Mouse (Mus musculus) neural tube, embryonic 13.5 days (tissue): ENCODE data around the gene Rexo4. TPM values are rescaled to one million over a fixed set of nuclear protein-coding genes. Genes with fewer than 3 reads are reported as not detected.

Experiments used
- ATAC-seq: fragments of 200-750 bp; cut with Nextera tagmentation; 2 replicates; pipeline ENCODE4 v1.8.0; 2017; ENCODE audit warnings: low read depth, mild to moderate bottlenecking, moderate TSS enrichment, moderate library complexity
- H3K27ac ChIP-seq: fragments of 300-500 bp; sonication (generic); replicated peaks from 2 replicates; pipeline ENCODE4 v1.5.1; 2015; ENCODE audit warnings: moderate library complexity, mild to moderate bottlenecking, inconsistent platforms
- H3K27me3 ChIP-seq: fragments of 300-500 bp; sonication (generic); 2 replicates; pipeline ENCODE4 v1.6.1; 2015; ENCODE audit warnings: mild to moderate bottlenecking, inconsistent platforms
- H3K36me3 ChIP-seq: fragments of 300-500 bp; sonication (generic); 2 replicates; pipeline ENCODE4 v1.6.1; 2015; ENCODE audit warnings: mild to moderate bottlenecking, inconsistent platforms
- H3K4me1 ChIP-seq: fragments of 300-500 bp; sonication (generic); replicated peaks from 2 replicates; pipeline ENCODE4 v1.6.1; 2015; ENCODE audit warnings: inconsistent platforms
- H3K4me2 ChIP-seq: fragments of 300-500 bp; sonication (generic); 2 replicates; pipeline ENCODE4 v1.6.1; 2015; ENCODE audit warnings: inconsistent platforms, mild to moderate bottlenecking, moderate library complexity
- H3K4me3 ChIP-seq: fragments of 300-500 bp; sonication (generic); 2 replicates; pipeline ENCODE4 v1.5.1; 2015; ENCODE audit warnings: mild to moderate bottlenecking, inconsistent platforms
- H3K9ac ChIP-seq: fragments of 300-500 bp; sonication (generic); 2 replicates; pipeline ENCODE4 v1.6.1; 2015; ENCODE audit warnings: moderate library complexity, mild to moderate bottlenecking, inconsistent platforms
- H3K9me3 ChIP-seq: fragments of 300-500 bp; sonication (generic); 2 replicates; pipeline ENCODE4 v1.6.1; 2016; ENCODE audit warnings: inconsistent platforms
- WGBS: fragments of 180-500 bp; shearing (Covaris S2); methylation state at CpG from one replicate; pipeline ENCODE4 v1.1.7; 2015; 5-methylcytosine and 5-hydroxymethylcytosine counted together
- polyA plus RNA-seq: library from polyadenylated mRNA; unstranded; fragments of >200 nt; fragmentation: Nextera tagmentation; extraction: Ambion mirVana; gene quantifications from 2 replicates; pipeline ENCODE4 v1.2.1, GENCODE M21; 2015

Rexo4 gene
- polyA plus RNA-seq, 1 experiment from 2014 or later: 31.8 TPM

DNA sequence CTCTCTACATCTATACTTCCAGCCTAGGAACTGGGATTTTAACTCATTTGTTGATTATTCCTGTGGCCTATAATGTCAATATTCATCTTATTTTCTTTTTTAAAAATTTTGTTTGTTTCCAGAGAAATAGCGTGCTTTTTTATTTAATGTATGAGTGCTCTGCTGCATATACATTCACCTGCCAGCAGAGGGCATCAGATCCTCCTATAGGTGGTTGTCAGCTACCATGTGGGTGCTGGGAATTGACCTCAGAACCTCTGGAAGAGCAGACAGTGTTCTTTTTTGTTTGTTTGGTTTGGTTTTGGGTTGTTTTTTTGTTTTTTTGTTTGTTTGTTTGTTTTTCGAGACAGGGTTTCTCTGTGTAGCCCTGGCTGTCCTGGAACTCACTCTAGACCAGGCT, 3.1 kb upstream of the Rexo4 start:
- H3K4me1 ChIP-seq: peaks cover 18% of the 10 kb centered on the region
- H3K9me3 ChIP-seq: 0 out of 2 replicates have a peak, but pooled peaks cover 3% of the 10 kb centered on the region
- WGBS: 80% methylated on average over 2 of the region's 2 CpGs
- H3K27me3 ChIP-seq: no peaks in the 10 kb centered on the region
- H3K9ac ChIP-seq: no peak overlapping the region
- H3K4me2 ChIP-seq: no peak overlapping the region
- ATAC-seq: no peak
- peaks cover 2% of the 10 kb centered on the region for H3K36me3 ChIP-seq
- H3K27ac ChIP-seq: no peak overlapping the region
- no peak overlapping the region for H3K4me3 ChIP-seq

- H3K4me1 ChIP-seq: peaks cover 35% of the 10 kb centered on the region
- H3K36me3 ChIP-seq: peaks cover 22% of the 10 kb centered on the region
- ATAC-seq: peak; percentile 12
- H3K9me3 ChIP-seq: 0 out of 2 replicates have a peak, but pooled peaks cover 3% of the 10 kb centered on the region
- peak overlapping the region; percentile 71 for H3K4me3 ChIP-seq
- H3K4me2 ChIP-seq: peak overlapping the region; percentile 94
- H3K9ac ChIP-seq: peak overlapping the region; percentile 93
- WGBS: 20% methylated on average over 14 of the region's 14 CpGs
- H3K27me3 ChIP-seq: no peaks in the 10 kb centered on the region
- peak overlapping the region; percentile 99 for H3K27ac ChIP-seq
These were observed 661 bp upstream of the Rexo4 start for GRCm38 (mm10) chr2:26964724-26965370.

GRCm38 (mm10) chr2:26960756-26961155, 3.4 kb downstream of the Rexo4 start:
- no peak overlapping the region for H3K27ac ChIP-seq
- peaks cover 35% of the 10 kb centered on the region for H3K4me1 ChIP-seq
- WGBS: 84% methylated on average over 4 of the region's 4 CpGs

DNA sequence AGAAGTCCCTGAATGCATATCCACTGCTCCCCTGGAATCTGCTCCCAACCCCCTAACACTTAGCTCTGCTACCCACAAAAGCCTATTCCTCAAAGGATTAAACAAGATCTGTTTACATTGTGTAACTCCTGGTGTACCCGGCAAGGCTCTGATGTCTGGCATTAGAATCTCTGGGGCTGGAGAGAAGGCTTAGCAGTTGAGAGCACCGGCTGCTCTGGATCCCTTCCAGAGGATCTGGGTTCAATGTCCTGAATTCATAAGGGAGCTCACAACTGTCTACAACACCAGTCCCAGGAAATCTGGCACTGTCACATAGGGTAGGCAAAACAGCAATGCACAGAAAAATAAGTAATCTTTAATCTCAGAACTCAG, 6.7 kb downstream of the Rexo4 start:
- Histone ChIP-seq H3K9me3 (no peaks in the 10 kb centered on the region), H3K4me2 (no peak overlapping the region), H3K27ac (no peak overlapping the region), H3K27me3 (no peaks in the 10 kb centered on the region), H3K36me3 (peaks cover 92% of the 10 kb centered on the region), H3K9ac (no peak overlapping the region), H3K4me1 (peaks cover 18% of the 10 kb centered on the region), H3K4me3 (no peak overlapping the region)
- WGBS: 92% methylated on average over 2 of the region's 2 CpGs
- ATAC-seq: no peak

More at GRCm38 (mm10) chr2:26960756-26961155, 3.4 kb downstream of the Rexo4 start:
- Histone ChIP-seq H3K9me3 (no peaks in the 10 kb centered on the region), H3K36me3 (peaks cover 59% of the 10 kb centered on the region), H3K4me3 (no peak overlapping the region), H3K4me2 (no peak overlapping the region), H3K9ac (peak overlapping the region; percentile 34; the same call in 1 of the 2 replicates), H3K27me3 (no peaks in the 10 kb centered on the region)
- no peak for ATAC-seq

DNA sequence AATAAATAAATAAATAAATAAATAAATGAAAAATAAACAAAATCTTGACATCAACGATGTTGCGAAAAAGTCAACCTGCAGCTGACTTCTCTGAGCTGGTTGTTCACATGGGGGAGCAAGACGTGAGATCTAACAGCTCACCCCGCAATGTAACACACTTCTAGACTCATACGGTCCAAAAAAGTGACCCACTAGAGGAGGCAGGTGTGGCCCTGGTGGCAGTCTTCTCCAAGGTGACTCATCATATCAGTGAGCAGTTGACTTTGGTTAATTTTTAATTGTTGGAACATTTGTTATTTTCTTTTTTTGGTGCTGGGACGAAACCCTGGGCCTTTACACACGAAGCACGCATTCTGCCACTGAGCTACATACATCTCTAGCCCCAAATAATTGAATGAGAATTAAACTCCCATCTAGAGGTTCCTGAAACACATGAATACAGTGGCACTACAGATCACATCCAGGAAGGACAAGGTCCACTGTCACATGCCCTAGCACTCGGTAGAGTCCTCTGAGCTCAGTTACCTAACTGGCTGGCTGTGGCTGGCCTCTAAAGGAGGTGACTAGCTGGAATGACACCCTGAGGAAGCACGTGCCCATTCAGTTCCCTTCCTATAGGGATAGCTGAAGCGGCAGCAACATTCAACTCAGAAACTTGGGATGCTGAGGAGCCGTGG, 7.2 kb downstream of the Rexo4 start:
- ATAC-seq: no peak
- Histone ChIP-seq H3K36me3 (peaks cover 92% of the 10 kb centered on the region), H3K27me3 (no peaks in the 10 kb centered on the region), H3K27ac (no peak overlapping the region), H3K4me1 (peaks cover 14% of the 10 kb centered on the region), H3K4me2 (no peak overlapping the region), H3K9me3 (no peaks in the 10 kb centered on the region), H3K9ac (no peak overlapping the region), H3K4me3 (no peak overlapping the region)
- WGBS: 96% methylated on average over 12 of the region's 12 CpGs

DNA sequence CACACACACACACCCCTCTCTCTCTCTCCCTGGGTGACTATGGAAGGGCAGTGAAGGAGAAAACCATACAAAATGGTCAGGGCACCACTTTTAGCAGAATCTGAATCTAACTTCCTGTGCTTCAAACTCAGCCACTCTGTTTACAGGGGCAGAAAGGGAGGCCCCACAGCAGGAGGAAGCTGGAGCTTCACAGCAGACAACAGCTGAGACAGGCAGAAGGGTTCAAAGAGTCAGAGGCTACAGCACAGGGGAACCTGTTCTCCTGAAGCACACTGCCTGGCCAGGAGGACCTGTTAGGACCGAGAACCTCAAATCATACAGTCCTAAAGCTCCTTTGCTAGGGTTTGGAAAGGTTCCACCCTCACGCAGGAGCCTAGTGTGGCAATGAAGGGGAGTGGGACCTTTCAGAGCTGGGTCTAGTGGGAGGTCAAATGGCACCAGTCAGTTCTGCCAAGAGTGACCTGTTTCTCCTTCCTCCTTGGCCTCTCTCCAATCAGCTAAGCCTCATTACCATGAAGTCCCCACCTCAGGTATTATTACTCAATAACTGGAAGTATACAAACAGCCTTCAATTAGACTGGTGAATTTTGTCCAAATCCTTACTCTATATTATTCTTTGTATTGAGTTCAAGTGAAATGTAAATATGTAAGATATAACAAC, 9.3 kb downstream of the Rexo4 start:
- H3K4me2 ChIP-seq: no peak overlapping the region
- no peaks in the 10 kb centered on the region for H3K4me1 ChIP-seq
- H3K36me3 ChIP-seq: peaks cover 95% of the 10 kb centered on the region
- no peak overlapping the region for H3K4me3 ChIP-seq
- no peak overlapping the region for H3K9ac ChIP-seq
- no peaks in the 10 kb centered on the region for H3K27me3 ChIP-seq
- no peaks in the 10 kb centered on the region for H3K9me3 ChIP-seq
- 91% methylated on average over 2 of the region's 2 CpGs for WGBS
- ATAC-seq: no peak
- no peak overlapping the region for H3K27ac ChIP-seq

DNA sequence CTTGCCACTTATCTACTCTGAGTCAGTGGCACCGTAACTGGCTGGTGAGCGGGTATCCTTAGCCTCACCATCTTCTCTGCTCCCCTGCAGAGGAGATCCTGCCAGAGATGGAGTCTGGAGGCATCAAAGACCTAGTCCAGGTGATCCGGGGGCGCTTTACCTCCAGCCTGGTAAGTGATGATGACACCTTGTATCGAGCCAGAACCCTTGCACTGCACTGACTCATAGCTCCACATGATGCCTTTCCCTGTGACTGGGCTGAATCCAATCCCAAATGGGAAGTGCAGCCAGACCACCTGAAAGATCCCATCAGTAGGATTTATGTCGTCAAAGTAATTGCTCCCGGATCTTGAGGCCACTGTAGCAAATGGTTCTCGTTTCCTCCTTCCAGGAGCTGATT, 11.3 kb downstream of the Rexo4 start:
- Histone ChIP-seq H3K4me1 (no peaks in the 10 kb centered on the region), H3K9me3 (no peaks in the 10 kb centered on the region), H3K9ac (no peak overlapping the region), H3K4me3 (no peak overlapping the region), H3K27ac (no peak overlapping the region), H3K36me3 (peaks cover 99% of the 10 kb centered on the region), H3K4me2 (no peak overlapping the region), H3K27me3 (no peaks in the 10 kb centered on the region)
- no peak for ATAC-seq
- 91% methylated on average over 8 of the region's 8 CpGs for WGBS

DNA sequence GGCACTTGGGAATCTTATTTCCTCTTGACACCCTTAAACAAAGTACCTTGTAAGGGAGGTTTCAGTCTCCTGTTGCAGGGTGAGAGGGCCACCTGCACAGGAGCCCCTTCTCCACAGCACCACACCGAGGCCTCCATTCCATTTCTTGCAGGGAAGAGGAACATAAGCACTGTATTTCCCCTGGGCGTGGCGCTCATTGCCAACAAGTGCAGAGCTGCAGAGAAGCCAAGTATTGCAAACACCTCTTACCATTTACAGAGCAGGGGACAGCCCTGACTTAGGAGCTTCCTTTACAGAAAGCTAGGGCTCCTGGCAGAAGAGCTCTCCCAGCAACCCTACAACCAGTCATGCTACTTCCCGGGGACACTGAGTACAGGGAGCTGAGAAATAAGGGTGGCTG, 12.0 kb downstream of the Rexo4 start:
- Histone ChIP-seq H3K4me3 (no peak overlapping the region), H3K4me2 (no peak overlapping the region), H3K27ac (no peak overlapping the region), H3K9ac (no peak overlapping the region), H3K36me3 (peaks cover 96% of the 10 kb centered on the region), H3K4me1 (no peaks in the 10 kb centered on the region), H3K27me3 (no peaks in the 10 kb centered on the region), H3K9me3 (no peaks in the 10 kb centered on the region)
- 94% methylated on average over 4 of the region's 4 CpGs for WGBS
- ATAC-seq: no peak

GRCm38 (mm10) chr2:26951346-26951905, 12.8 kb downstream of the Rexo4 start:
- Histone ChIP-seq H3K4me2 (no peak overlapping the region), H3K9ac (no peak overlapping the region), H3K4me1 (no peaks in the 10 kb centered on the region), H3K9me3 (no peaks in the 10 kb centered on the region), H3K36me3 (peaks cover 96% of the 10 kb centered on the region), H3K27me3 (no peaks in the 10 kb centered on the region), H3K4me3 (no peak overlapping the region), H3K27ac (no peak overlapping the region)
- no peak for ATAC-seq
- 88% methylated on average over 8 of the region's 8 CpGs for WGBS

GRCm38 (mm10) chr2:26950411-26950810, 13.8 kb downstream of the Rexo4 start:
- Histone ChIP-seq H3K4me3 (no peak overlapping the region), H3K4me1 (no peaks in the 10 kb centered on the region), H3K27ac (no peak overlapping the region), H3K27me3 (no peaks in the 10 kb centered on the region), H3K9ac (no peak overlapping the region), H3K36me3 (peaks cover 87% of the 10 kb centered on the region), H3K9me3 (no peaks in the 10 kb centered on the region), H3K4me2 (no peak overlapping the region)
- 91% methylated on average over 2 of the region's 2 CpGs for WGBS
- ATAC-seq: no peak

DNA sequence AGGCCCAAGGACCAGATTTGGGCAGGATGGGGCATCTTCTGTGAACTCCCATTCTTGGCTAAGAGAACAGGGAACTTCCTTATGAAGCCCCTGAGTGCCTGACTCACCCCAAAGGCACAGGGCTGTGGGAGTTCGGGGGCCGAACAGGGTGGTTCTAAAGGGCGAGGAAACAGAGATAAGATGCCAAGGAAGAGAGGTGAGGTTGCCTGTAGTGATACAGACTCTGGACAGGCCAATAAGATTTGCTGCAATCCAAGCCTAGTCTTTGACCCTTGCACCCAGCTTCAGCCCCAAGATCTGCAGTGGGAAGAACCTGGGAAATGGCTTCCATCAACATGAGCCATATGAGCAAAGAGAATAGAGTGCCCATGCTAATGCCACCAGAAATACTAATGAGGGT, 20.9 kb downstream of the Rexo4 start:
- H3K36me3 ChIP-seq: peaks cover 17% of the 10 kb centered on the region
- no peak overlapping the region for H3K4me3 ChIP-seq
- no peak overlapping the region for H3K4me2 ChIP-seq
- 84% methylated on average over 3 of the region's 3 CpGs for WGBS
- H3K4me1 ChIP-seq: no peaks in the 10 kb centered on the region
- no peaks in the 10 kb centered on the region for H3K9me3 ChIP-seq
- H3K27me3 ChIP-seq: no peaks in the 10 kb centered on the region
- ATAC-seq: no peak
- no peak overlapping the region for H3K9ac ChIP-seq
- no peak overlapping the region for H3K27ac ChIP-seq

- no peaks in the 10 kb centered on the region for H3K9me3 ChIP-seq
- no peak overlapping the region for H3K4me3 ChIP-seq
- peaks cover 2% of the 10 kb centered on the region; the same call in 1 of the 2 replicates for H3K36me3 ChIP-seq
- H3K27ac ChIP-seq: no peak overlapping the region
- no peaks in the 10 kb centered on the region for H3K4me1 ChIP-seq
- no peak for ATAC-seq
- no peaks in the 10 kb centered on the region for H3K27me3 ChIP-seq
- H3K9ac ChIP-seq: no peak overlapping the region
- no peak overlapping the region for H3K4me2 ChIP-seq
- 45% methylated on average over 5 of the region's 5 CpGs for WGBS
These were observed 22.6 kb downstream of the Rexo4 start for GRCm38 (mm10) chr2:26941539-26941938.
